Comparison of ENCODE assay signal across 13 mouse cellular contexts in the genomic region with DNA sequence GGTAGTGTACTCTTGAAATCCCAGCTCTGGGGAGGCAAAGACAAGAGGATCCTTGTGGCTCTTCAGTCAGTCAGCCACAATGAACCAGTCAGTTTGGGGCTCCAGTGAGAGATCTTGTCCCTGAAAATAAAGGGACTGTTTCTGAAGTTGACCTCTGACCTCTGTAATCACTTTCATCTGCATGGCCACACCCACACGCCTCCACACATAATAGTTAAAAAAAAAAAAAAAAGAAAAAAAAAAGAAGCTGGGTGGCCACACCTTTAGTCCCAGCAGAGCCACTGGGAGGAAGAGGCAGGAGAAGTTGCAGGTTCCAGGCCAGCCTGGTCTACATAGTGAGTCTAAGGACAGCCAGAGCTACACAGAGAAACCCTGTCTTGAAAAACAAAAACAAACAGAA.
DNase-seq lines count a peak whose midpoint lies in the region; ATAC-seq and TF ChIP-seq lines count a peak whose summit lies in the region.
"Had no signal": no experiment of that assay in that cellular context is flagged by ENCODE, and none has a peak within 500 bp of the region (broad histone marks: within the 10 kb centered on the region; RNA-seq: fewer than 3 reads in every experiment).

No protein-coding gene starts in this region.

- H3K9me3 ChIP-seq in forebrain, embryonic 10.5 days = no peaks in the 10 kb centered on the region
- H3K9me3 ChIP-seq in forebrain, postnatal 0 days (ENCODE audit: low read length) = no peaks in the 10 kb centered on the region
- H3K9me3 ChIP-seq in lung, embryonic 15.5 days = no peaks in the 10 kb centered on the region
- H3K9me3 ChIP-seq in neural tube, embryonic 15.5 days (replicated peaks) = no peaks in the 10 kb centered on the region

- H3K4me3 ChIP-seq in forebrain, embryonic 10.5 days = no peak overlapping the region
- H3K4me3 ChIP-seq in forebrain, postnatal 0 days (ENCODE audit: low read depth, low read length) = no peak overlapping the region
- H3K4me3 ChIP-seq in lung, embryonic 15.5 days = no peak overlapping the region
- H3K4me3 ChIP-seq in neural tube, embryonic 15.5 days (replicated peaks) = no peak overlapping the region

- no peaks in the 10 kb centered on the region for H3K36me3 ChIP-seq in forebrain, embryonic 10.5 days (replicated peaks)
- no peaks in the 10 kb centered on the region for H3K36me3 ChIP-seq in forebrain, postnatal 0 days (ENCODE audit: insufficient read depth)
- H3K36me3 ChIP-seq in lung, embryonic 15.5 days = no peaks in the 10 kb centered on the region
- H3K36me3 ChIP-seq in neural tube, embryonic 15.5 days = no peaks in the 10 kb centered on the region

- no peak overlapping the region for H3K4me2 ChIP-seq in forebrain, postnatal 0 days (ENCODE audit: low read depth)
- no peak overlapping the region for H3K4me2 ChIP-seq in lung, embryonic 15.5 days
- H3K4me2 ChIP-seq in neural tube, embryonic 15.5 days = no peak overlapping the region

- no peak for ATAC-seq in forebrain, postnatal 0 days
- ATAC-seq in lung, embryonic 15.5 days (ENCODE audit: borderline replicate concordance, extremely low read depth, low FRiP score, low TSS enrichment) = no peak
- no peak for ATAC-seq in neural tube, embryonic 15.5 days (ENCODE audit: low FRiP score)

- H3K27ac ChIP-seq in forebrain, embryonic 10.5 days = peak overlapping the region; percentile 84
- no peak overlapping the region for H3K27ac ChIP-seq in forebrain, postnatal 0 days (ENCODE audit: low read depth, low read length)
- H3K27ac ChIP-seq in lung, embryonic 15.5 days = peak overlapping the region; percentile 93
- peak overlapping the region; percentile 76; the same call in 1 of the 2 replicates for H3K27ac ChIP-seq in neural tube, embryonic 15.5 days (replicated peaks)

- WGBS in forebrain, embryonic 10.5 days = 42% methylated on average over 1 of the region's 1 CpGs
- 85% methylated on average over 1 of the region's 1 CpGs for WGBS in forebrain, postnatal 0 days
- WGBS in lung, embryonic 15.5 days = 50% methylated on average over 1 of the region's 1 CpGs
- 58% methylated on average over 1 of the region's 1 CpGs for WGBS in neural tube, embryonic 15.5 days

- H3K9ac ChIP-seq in forebrain, postnatal 0 days = no peak overlapping the region
- no peak overlapping the region for H3K9ac ChIP-seq in lung, embryonic 15.5 days
- H3K9ac ChIP-seq in neural tube, embryonic 15.5 days (replicated peaks) = no peak overlapping the region

- H3K4me1 ChIP-seq in forebrain, embryonic 10.5 days = peaks cover 45% of the 10 kb centered on the region
- peaks cover 3% of the 10 kb centered on the region; the same call in 1 of the 2 replicates for H3K4me1 ChIP-seq in forebrain, postnatal 0 days (ENCODE audit: insufficient read depth)
- H3K4me1 ChIP-seq in lung, embryonic 15.5 days = peaks cover 59% of the 10 kb centered on the region
- peaks cover 27% of the 10 kb centered on the region for H3K4me1 ChIP-seq in neural tube, embryonic 15.5 days

- no peaks in the 10 kb centered on the region for H3K27me3 ChIP-seq in forebrain, embryonic 10.5 days (ENCODE audit: poor library complexity, severe bottlenecking)
- H3K27me3 ChIP-seq in forebrain, postnatal 0 days (ENCODE audit: insufficient read depth, low read length) = no peaks in the 10 kb centered on the region
- H3K27me3 ChIP-seq in lung, embryonic 15.5 days = no peaks in the 10 kb centered on the region
- H3K27me3 ChIP-seq in neural tube, embryonic 15.5 days (replicated peaks) = no peaks in the 10 kb centered on the region

- no peak for DNase-seq in forebrain, embryonic 10.5 days (ENCODE audit: extremely low spot score, low spot score)
- no peak for DNase-seq in forebrain, postnatal 0 days
- no peak for DNase-seq in lung, postnatal 10 days
- DNase-seq in induced T-regulatory cell, adult 2 months (ENCODE audit: low read depth) = peak; percentile 28
- no peak for DNase-seq in frontal cortex, postnatal 25 days (ENCODE audit: low spot score in 2 of 2)
- no peak for DNase-seq in kidney, adult 8-10 months
- DNase-seq: cerebellum, postnatal 10 days; gastrocnemius, postnatal 10 days; heart, postnatal 10 days; kidney, postnatal 25 days; right cerebral cortex, postnatal 4 days had no signal

- TF ChIP-seq CTCF in forebrain, postnatal 0 days (IDR thresholded peaks at IDR 0.05; ENCODE audit: low read depth) = no peak
